Mouse (Mus musculus): ENCODE data around the gene Timm13.

DNA sequence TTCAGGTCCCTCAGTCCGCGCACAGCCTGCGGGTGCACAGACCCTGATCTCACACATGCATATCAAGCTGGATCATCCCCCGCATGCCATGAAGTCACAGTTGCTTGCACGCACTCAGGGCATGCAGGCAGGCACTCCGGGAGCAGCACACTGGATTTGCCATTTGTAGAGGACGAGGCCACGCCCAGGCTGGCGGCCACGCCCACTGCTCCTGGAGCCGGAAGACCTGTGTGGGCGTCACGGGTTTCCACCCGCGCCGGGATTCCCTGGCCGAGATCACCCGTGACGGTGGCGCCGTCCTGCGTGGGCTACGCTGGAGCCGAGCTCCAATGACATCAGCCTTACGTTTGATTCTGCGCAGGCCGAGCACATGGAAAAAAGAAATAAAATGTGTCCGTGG is 38.9 kb upstream of the Timm13 start:
- TF ChIP-seq CTCF (IDR thresholded peaks at IDR 0.05; ENCODE audit: low read depth) (no peak), EP300 (IDR thresholded peaks at IDR 0.05; ENCODE audit: low read depth) (no peak)

All from liver, embryonic 14.5 days (tissue).